Mouse (Mus musculus) embryonic stem cell, embryonic (primary cell): ENCODE measurements around the gene Tor4a.

Source experiments
- CTCF ChIA-PET, 4 experiments: fragments of 300-600 bp in 2 of 4; fragments of 350-600 bp in 2 of 4; sonication (Branson Sonifier 250); formaldehyde crosslinking; loops; one replicate each; lab custom pipeline; 2022; ENCODE audit warnings: inconsistent platforms in 2 of 4; lab: Charles Lee
- POLR2A ChIA-PET, 4 experiments: fragments of 300-600 bp in 2 of 4; fragments of 350-600 bp in 2 of 4; sonication (Branson Sonifier 250); formaldehyde crosslinking; loops; one replicate each; lab custom pipeline; 2022; ENCODE audit warnings: antibody characterized with exemption in 4 of 4, inconsistent platforms in 1 of 4; lab: Charles Lee

The Tor4a gene

DNA sequence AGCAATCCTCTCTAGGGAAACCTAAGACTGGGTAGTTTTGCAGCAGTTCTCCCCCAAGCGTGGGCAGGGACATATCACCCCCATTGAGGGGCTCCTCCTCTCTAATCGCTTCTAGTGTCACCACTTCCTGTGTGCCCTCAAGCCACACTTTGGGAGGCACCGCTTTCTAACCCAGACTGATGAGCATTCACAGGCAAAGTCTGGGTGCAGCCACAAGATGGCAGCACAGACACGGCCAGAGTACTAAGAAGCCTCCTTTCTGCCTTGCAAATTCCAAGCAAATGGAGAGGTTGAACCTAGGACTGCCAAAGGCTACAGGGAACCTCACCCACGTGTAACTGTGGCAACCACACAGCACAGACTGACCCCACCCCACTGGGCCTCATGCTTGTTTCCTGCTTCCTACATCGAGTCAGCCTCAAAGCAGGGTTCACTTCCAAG is 3.3 kb downstream of the Tor4a start:
- ChIA-PET POLR2A (interaction anchor here (0.7 to 55.8 kb wide), 16 partner anchors 9 to 62 kb away, joined by 3 to 2347 read pairs (median 22); partner anchors contain the start of genes Tubb4b (in 4 of the 4), Nrarp (in 3 of the 4), AL732309.1 (in 2 of the 4) and Cysrt1 (in 2 of the 4)), CTCF (interaction anchor here in 3 of 4 experiments (0.8 to 4.7 kb wide), 7 partner anchors 13 to 235 kb away, joined by 3 to 39 read pairs (median 5); partner anchors contain the start of genes Abca2 (in 1 of the 3), Nelfb (in 1 of the 3) and Nrarp (in 1 of the 3))

- ChIA-PET POLR2A (interaction anchor here in 2 of 4 experiments (1.0 to 55.8 kb wide), 5 partner anchors 9 to 51 kb away, joined by 4 to 2347 read pairs (median 7); partner anchors contain the start of genes AL732309.1 (in 1 of the 2), Anapc2 (in 1 of the 2), Cysrt1 (in 1 of the 2) and Fam166a (in 1 of the 2)), CTCF (interaction anchor here in 2 of 4 experiments (0.6 to 1.2 kb wide), 2 partner anchors 84 to 184 kb away, joined by 3 read pairs; partner anchors contain the start of genes Anapc2 (in 1 of the 2), Sapcd2 (in 1 of the 2) and Ssna1 (in 1 of the 2))
These were observed 8.8 kb downstream of the Tor4a start for GRCm38 (mm10) chr2:25187841-25188240.

GRCm38 (mm10) chr2:25186575-25186930 is 10.1 kb downstream of the Tor4a start:
- POLR2A ChIA-PET, result interaction anchor here in 3 of 4 experiments (0.5 to 55.8 kb wide), 17 partner anchors 8 to 251 kb away, joined by 3 to 2347 read pairs (median 4); partner anchors contain the start of genes Stpg3 (in 2 of the 3), Tmem203 (in 2 of the 3), Tor4a (in 2 of the 3) and AL732309.1 (in 1 of the 3)
- CTCF ChIA-PET, result interaction anchor here in 2 of 4 experiments (0.6 to 1.9 kb wide), 10 partner anchors 9 to 190 kb away, joined by 3 to 7 read pairs (median 6); partner anchors contain the start of gene Tor4a (in 1 of the 2)

GRCm38 (mm10) chr2:25185625-25186574 is 10.8 kb downstream of the Tor4a start:
- ChIA-PET POLR2A (interaction anchor here in 3 of 4 experiments (0.5 to 55.8 kb wide), 26 partner anchors 8 to 266 kb away, joined by 3 to 2347 read pairs (median 4); partner anchors contain the start of genes Sapcd2 (in 2 of the 3), Stpg3 (in 2 of the 3), Tmem203 (in 2 of the 3) and Tor4a (in 2 of the 3)), CTCF (interaction anchor here (0.6 to 1.9 kb wide), 19 partner anchors 9 to 790 kb away, joined by 3 to 7 read pairs (median 4); partner anchors contain the start of genes Anapc2 (in 1 of the 4), Arrdc1 (in 1 of the 4), Ssna1 (in 1 of the 4) and Tor4a (in 1 of the 4))

GRCm38 (mm10) chr2:25184496-25184895 is 12.2 kb downstream of the Tor4a start:
- POLR2A ChIA-PET, result interaction anchor here in 3 of 4 experiments (0.8 to 55.8 kb wide), 8 partner anchors 8 to 55 kb away, joined by 3 to 2347 read pairs (median 3); partner anchors contain the start of genes AL732309.1 (in 1 of the 3), Anapc2 (in 1 of the 3), Cysrt1 (in 1 of the 3) and Fam166a (in 1 of the 3)
- CTCF ChIA-PET, result interaction anchor here in 1 of 4 experiments (0.6 to 1.7 kb wide), 2 partner anchors 15 to 216 kb away, joined by 3 to 4 read pairs; no protein-coding TSS in a partner anchor

- CTCF ChIA-PET, result no interaction called here
- POLR2A ChIA-PET, result interaction anchor here in 2 of 4 experiments (0.9 to 55.8 kb wide), 6 partner anchors 11 to 56 kb away, joined by 3 to 2347 read pairs (median 5); partner anchors contain the start of genes AL732309.1 (in 1 of the 2), Anapc2 (in 1 of the 2), Cysrt1 (in 1 of the 2) and Fam166a (in 1 of the 2)
These were observed 13.3 kb downstream of the Tor4a start for GRCm38 (mm10) chr2:25183336-25183735.

- ChIA-PET CTCF (no interaction called here), POLR2A (interaction anchor here in 2 of 4 experiments (0.9 to 55.8 kb wide), 4 partner anchors 14 to 57 kb away, joined by 4 to 2347 read pairs (median 5); partner anchors contain the start of genes AL732309.1 (in 1 of the 2), Anapc2 (in 1 of the 2), Cysrt1 (in 1 of the 2) and Fam166a (in 1 of the 2))
These were observed 14.0 kb downstream of the Tor4a start for GRCm38 (mm10) chr2:25182664-25183063.

GRCm38 (mm10) chr2:25181891-25182397 is 14.7 kb downstream of the Tor4a start:
- POLR2A ChIA-PET, result interaction anchor here in 1 of 4 experiments (2.8 kb wide), 1 partner anchor 43 kb away, joined by 34 read pairs; the partner anchor contains the start of gene Tubb4b
- CTCF ChIA-PET, result no interaction called here

DNA sequence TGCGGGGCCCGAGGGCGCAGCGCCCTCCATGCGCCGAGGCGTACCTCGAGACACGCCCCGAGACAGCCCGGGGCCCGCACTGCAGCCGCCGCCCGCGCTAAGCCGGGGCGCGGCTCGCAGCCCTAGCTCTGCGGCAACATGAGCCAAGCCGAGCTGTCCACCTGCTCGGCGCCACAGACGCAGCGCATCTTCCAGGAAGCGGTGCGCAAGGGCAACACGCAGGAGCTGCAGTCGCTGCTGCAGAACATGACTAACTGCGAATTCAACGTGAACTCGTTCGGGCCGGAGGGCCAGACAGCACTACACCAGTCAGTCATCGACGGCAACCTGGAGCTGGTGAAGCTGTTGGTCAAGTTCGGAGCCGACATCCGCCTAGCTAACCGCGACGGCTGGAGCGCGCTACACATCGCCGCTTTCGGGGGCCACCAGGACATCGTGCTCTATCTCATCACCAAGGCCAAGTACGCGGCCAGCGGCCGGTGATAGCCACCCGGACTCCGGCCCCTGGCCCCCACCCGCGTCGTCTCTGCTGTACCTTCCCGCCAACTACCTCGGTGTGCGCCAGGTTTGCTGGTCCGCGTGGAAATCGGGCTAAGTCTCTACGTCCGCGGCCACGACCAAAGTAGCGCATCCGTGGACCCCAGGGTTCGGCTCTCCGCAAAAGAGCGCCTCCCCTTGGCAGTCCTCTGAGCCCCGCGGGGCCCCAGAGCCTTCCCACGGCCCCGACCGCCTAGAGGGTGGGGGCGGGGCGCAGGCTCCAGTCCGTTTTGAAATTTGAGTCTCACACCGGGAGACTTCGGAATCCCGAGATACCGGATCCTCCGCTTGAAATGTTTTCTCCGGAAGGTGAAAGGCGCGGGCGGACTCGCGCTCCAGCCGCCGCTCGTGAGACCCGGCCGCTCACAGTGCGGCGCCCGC is 15.5 kb downstream of the Tor4a start:
- ChIA-PET CTCF (interaction anchor here (0.5 to 2.4 kb wide), 39 partner anchors 9 to 1445 kb away, joined by 3 to 16 read pairs (median 3); partner anchors contain the start of genes Tor4a (in 2 of the 4), Ajm1 (in 1 of the 4), Arrdc1 (in 1 of the 4) and Grin1 (in 1 of the 4)), POLR2A (interaction anchor here (0.5 to 4.2 kb wide), 79 partner anchors 9 to 376 kb away, joined by 3 to 52 read pairs (median 5); partner anchors contain the start of genes Tor4a (in 3 of the 4), Tprn (in 3 of the 4), Tubb4b (in 3 of the 4) and AL732309.1 (in 2 of the 4))

- POLR2A ChIA-PET, result interaction anchor here (0.5 to 4.2 kb wide), 79 partner anchors 9 to 377 kb away, joined by 3 to 52 read pairs (median 5); partner anchors contain the start of genes Tor4a (in 3 of the 4), Tprn (in 3 of the 4), Tubb4b (in 3 of the 4) and AL732309.1 (in 2 of the 4)
- CTCF ChIA-PET, result interaction anchor here (0.5 to 2.4 kb wide), 41 partner anchors 10 to 1446 kb away, joined by 3 to 16 read pairs (median 3); partner anchors contain the start of genes Tor4a (in 2 of the 4), Ajm1 (in 1 of the 4), Anapc2 (in 1 of the 4) and Arrdc1 (in 1 of the 4)
These were observed 16.2 kb downstream of the Tor4a start, which contains the start of gene Nrarp for GRCm38 (mm10) chr2:25180478-25180903. Gene Nrarp, plus strand, starts transcription at chr2:25180758.

GRCm38 (mm10) chr2:25179566-25180217 is 17.0 kb downstream of the Tor4a start:
- ChIA-PET CTCF (interaction anchor here (0.6 to 2.4 kb wide), 20 partner anchors 14 to 562 kb away, joined by 3 to 16 read pairs (median 4); partner anchors contain the start of genes Anapc2 (in 1 of the 4), Grin1 (in 1 of the 4), Ssna1 (in 1 of the 4) and Tor4a (in 1 of the 4)), POLR2A (interaction anchor here (0.6 to 4.2 kb wide), 49 partner anchors 8 to 377 kb away, joined by 3 to 52 read pairs (median 7); partner anchors contain the start of genes Tor4a (in 3 of the 4), Tprn (in 3 of the 4), Tubb4b (in 3 of the 4) and Anapc2 (in 2 of the 4))

DNA sequence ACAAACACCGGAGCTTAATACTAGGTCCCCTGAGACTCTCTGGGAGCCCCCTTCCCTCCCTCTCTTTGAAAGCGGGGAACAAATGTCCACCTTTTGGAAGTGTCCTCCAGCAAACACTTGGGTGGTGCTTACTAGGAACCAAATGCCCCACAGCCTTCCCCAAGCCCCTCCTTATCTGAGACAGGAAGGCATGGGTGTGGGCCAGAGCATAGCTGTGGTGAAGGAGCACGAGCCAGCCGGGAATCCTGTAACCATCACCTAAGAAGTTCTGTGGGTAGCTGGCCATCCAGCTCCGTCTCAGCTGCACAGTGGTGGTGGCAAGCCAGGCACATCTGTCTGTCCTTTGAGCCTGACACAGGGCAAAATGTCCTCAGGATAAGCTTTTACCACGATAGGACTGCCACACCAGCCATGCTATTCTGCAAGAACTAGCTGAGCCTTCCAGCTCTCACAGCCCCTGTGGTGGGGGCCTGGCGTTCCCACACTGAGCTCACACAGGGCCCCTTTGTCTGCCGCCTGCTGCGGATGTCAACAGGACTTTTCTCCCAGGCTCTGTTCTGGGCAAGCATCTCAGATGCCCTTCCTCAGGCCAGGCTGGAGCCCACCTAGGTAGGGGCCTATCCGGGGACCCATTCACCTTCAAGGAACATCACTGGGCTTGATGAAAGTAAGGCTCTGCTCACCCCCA is 18.3 kb downstream of the Tor4a start:
- CTCF ChIA-PET, result interaction anchor here in 2 of 4 experiments (0.6 to 2.4 kb wide), 4 partner anchors 14 to 101 kb away, joined by 3 to 7 read pairs (median 5); no protein-coding TSS in a partner anchor
- POLR2A ChIA-PET, result interaction anchor here in 3 of 4 experiments (0.8 to 6.2 kb wide), 16 partner anchors 9 to 243 kb away, joined by 3 to 52 read pairs (median 6); partner anchors contain the start of genes Tor4a (in 2 of the 3), Arrdc1 (in 1 of the 3) and Sapcd2 (in 1 of the 3)

DNA sequence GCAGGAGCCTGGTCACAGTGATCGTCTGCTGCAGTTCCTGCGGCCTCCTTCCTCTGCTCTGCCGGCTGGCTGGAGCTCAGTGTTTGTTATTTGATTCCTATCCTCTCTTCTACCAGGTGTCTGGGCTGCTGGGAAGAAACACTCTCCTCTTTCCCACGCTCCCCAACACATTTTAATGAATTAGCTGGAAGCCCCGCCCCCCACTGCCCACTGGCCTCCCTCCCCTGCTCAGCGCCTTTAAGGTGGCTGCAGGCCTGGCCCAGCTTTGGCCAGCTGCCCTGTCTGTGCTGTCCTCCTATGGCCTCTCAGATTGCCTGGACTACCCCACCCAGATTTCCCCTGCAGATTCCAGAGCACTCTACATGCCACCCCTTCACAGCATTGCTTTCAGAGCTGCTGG is 19.0 kb downstream of the Tor4a start:
- CTCF ChIA-PET, result interaction anchor here in 3 of 4 experiments (0.5 to 2.7 kb wide), 7 partner anchors 20 to 251 kb away, joined by 3 to 7 read pairs (median 4); partner anchors contain the start of genes Abca2 (in 1 of the 3) and Tprn (in 1 of the 3)
- POLR2A ChIA-PET, result interaction anchor here in 2 of 4 experiments (0.8 to 6.2 kb wide), 13 partner anchors 7 to 242 kb away, joined by 3 to 52 read pairs (median 5); partner anchors contain the start of genes Arrdc1 (in 1 of the 2) and Tor4a (in 1 of the 2)
